Mouse (Mus musculus) hematopoietic stem cell, adult 5-6 weeks (primary cell): ENCODE results near the gene Scaf4. TPM values are rescaled to one million over a fixed set of nuclear protein-coding genes. Genes with fewer than 3 reads are reported as not detected.
"Not testable (repeated sequence)": the region's sequence is repeated elsewhere in the genome, so short reads cannot be mapped to it uniquely, and the experiment has no call there.

ENCODE experiments used
- ATAC-seq, 2 experiments: fragments of 125-278 bp in 1 of 2; replicated peaks in 1 of 2; 2 replicates each; pipeline ENCODE4 v1.8.0; 2016 to 2017; ENCODE audit warnings: inconsistent platforms in 2 of 2, mild to moderate bottlenecking in 2 of 2, moderate number of reproducible peaks in 2 of 2, low read depth in 1 of 2, moderate TSS enrichment in 1 of 2; ENCODE audit not compliant: low FRiP score in 2 of 2, poor library complexity in 2 of 2, severe bottlenecking in 2 of 2, insufficient read depth in 1 of 2, low TSS enrichment in 1 of 2
- total RNA-seq: library from RNA; stranded (forward); fragments of 172-1452, 232-1000 nt; gene quantifications from 2 replicates; pipeline ENCODE4 v1.2.3, GENCODE M21; 2017

Gene Scaf4
- total RNA-seq, 1 experiment from 2014 or later = 14.4 TPM

GRCm38 (mm10) chr16:90217926-90218325 lies 66.4 kb downstream of the Scaf4 start:
- no peak for ATAC-seq

GRCm38 (mm10) chr16:90217356-90217755 lies 66.9 kb downstream of the Scaf4 start:
- no peak for ATAC-seq

GRCm38 (mm10) chr16:90216414-90216813 lies 67.9 kb downstream of the Scaf4 start:
- ATAC-seq = no peak

GRCm38 (mm10) chr16:90215879-90216278 lies 68.4 kb downstream of the Scaf4 start:
- not testable (repeated sequence) for ATAC-seq

DNA sequence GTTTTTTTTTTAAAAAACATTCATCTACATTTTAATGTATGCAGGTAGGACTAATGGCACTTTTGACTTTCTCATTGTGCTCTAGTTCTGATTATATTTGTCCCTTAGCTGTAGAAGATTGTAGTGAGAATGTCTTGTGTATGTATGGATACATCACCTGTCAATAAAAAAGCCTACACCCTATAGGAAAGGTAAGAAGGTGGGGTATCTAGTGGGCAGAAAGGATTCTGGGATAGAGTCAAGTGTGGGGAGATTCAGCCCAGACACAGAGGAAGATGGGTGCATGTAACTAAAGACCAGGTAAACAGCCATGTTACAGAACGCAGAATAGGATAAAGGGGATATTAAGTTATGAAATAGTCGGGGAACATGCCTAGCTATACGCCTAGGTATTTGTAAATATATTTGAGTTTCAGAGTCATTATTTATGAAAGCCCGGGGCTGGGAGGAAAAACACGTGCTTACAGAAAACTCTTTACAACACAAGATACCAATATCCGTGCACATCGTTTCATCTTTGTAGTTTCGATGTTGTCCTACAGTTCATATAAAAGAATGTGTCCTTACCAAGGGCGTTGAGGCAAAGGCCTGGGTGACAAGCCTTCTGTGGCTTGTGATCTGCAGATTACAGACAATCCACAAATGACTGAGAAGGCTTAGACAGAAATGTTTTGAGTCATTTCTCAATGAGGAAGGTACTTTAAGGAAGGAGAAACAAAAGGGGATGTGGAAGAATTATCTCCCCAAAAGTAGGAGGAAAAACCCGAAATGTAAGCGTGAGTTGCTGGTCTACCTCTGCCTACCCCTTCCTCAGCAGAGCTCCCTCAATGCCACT lies 69.4 kb downstream of the Scaf4 start:
- no peak for ATAC-seq

DNA sequence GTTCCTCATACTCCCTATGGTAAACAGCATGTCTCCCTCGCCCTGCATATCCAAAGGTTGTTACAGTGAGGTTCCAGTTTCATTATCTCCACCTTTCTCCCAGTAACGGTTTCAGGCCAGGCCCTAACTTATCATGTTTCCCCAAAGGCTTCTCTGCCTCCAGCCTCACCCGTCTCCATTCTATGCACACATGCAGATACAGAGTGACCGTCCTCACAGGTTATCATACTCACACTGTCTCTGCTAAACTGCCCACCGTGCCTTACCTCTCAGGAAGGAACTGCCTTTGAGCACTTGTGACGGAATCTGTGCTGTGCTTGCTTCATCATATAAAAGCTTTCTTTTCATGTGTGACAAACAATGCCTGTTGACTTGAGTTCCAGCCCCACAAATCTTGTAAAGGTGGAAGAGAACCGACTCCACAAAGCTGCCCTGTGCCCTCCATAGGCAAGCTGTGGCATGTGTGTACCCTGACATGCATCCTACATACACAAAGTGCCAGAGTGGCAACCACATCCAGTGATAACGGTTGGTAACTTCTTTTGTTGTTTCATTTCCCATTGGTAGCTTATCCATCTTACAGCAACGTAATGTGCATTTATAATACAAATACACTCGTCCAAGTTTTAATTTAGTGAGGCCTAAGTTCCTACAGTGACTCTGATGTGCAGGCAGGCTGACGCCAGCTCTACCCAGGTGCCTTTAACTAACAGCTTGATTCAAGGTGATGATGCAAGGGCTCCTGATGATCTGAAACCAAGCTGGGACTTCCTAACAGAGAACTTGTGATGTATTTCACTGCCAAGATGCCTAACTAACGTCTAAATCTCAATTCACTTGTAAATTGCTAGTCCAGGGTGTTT lies 70.6 kb downstream of the Scaf4 start:
- ATAC-seq = no peak

- ATAC-seq = no peak
Measured at GRCm38 (mm10) chr16:90211767-90212166, 72.5 kb downstream of the Scaf4 start.

DNA sequence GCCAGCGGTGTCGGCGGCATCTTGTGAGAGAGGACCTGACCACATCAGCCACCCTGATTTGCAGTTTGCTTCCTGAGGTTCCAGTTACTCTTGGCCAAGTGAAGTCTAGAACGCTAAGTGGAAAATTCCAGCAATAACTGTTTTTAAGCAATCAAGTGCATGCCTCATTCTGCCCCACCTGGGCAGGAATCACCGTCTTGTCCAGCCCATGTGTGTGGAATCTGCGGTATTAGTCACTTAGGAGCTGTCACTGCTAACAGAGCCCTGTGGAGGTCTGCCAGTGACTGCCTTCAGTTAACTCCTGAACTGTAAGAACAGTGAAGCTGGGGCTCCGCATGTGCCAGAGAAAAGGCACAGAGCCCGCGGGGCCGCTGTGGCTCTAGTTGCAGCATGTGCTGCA lies 73.6 kb downstream of the Scaf4 start:
- ATAC-seq = no peak

DNA sequence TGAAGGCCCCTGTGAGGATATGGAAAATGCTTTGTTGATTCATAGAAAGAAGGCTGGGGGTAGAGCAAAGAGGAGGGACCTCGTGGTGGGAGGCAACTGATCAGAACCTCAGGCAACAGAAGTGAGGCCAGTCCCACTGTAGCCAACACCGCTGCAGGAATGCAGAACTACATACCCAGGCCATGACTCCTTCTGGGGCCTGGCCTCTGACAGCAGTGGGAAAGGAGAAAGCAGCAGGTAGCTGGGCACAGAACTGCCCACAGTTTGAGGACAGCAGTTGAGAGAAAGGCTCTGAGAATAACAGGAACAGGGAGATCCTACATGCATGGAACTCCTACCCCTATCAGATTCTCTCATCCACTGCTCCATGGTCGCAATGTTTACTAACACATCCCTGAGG lies 75.3 kb downstream of the Scaf4 start:
- ATAC-seq = no peak

DNA sequence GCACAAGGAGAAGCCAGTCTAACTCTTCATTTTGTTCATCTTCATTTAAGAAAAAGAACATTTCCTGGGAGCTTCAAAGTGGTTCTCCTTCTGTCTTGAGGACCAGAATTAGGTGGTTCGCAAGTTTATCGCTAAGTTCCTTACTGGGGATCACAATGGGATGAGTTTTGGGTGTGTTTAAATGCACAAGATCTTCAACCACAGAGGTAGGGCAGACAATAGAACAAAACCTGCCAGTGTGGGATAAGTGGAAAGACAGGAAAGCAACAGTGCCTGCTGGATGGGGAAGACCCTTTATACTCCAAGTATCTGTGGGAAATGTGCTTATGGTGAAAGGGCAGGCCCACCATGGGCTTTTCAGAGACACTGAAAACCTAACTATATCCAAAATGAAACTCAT lies 79.4 kb downstream of the Scaf4 start:
- ATAC-seq = no peak

DNA sequence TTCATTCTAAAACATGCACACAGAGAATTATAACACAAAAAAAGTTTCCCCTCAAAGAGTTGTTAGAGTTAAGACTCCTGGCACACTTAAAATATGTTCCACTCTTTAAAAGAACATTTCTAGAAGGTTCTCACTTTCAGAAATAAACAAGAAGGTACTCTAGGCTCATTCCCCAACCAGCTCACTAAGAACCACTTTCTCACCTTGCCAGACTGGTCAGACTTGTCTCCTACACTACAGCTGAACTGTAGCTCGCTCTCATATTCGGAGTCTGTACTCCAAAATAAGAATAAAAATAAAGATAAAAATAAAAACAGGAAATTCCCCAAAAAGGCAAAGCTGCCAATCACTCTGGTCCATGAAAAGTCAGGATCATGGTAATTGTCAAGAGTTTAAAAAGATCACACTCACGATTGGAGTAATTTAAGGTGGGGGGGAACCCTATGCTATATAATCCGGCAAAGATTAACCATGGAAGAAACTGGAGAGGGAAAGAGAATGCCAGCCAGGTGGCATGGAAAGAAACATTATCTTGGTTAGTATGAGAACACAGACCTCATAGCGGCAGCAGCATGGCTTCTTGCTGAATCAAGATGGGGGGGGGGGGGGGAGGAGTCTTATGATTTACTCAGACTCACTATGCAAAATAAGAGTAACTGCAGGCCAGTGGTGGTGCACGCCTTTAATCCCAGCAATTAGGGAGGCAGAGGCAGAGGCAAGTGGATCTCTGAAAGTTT lies 80.9 kb downstream of the Scaf4 start:
- no peak for ATAC-seq

GRCm38 (mm10) chr16:90202140-90202539 lies 82.2 kb downstream of the Scaf4 start:
- no peak for ATAC-seq

GRCm38 (mm10) chr16:90199174-90199573 lies 85.1 kb downstream of the Scaf4 start:
- peak; percentile 44 to 47 for ATAC-seq

GRCm38 (mm10) chr16:90198626-90199025 lies 85.7 kb downstream of the Scaf4 start:
- no peak for ATAC-seq

DNA sequence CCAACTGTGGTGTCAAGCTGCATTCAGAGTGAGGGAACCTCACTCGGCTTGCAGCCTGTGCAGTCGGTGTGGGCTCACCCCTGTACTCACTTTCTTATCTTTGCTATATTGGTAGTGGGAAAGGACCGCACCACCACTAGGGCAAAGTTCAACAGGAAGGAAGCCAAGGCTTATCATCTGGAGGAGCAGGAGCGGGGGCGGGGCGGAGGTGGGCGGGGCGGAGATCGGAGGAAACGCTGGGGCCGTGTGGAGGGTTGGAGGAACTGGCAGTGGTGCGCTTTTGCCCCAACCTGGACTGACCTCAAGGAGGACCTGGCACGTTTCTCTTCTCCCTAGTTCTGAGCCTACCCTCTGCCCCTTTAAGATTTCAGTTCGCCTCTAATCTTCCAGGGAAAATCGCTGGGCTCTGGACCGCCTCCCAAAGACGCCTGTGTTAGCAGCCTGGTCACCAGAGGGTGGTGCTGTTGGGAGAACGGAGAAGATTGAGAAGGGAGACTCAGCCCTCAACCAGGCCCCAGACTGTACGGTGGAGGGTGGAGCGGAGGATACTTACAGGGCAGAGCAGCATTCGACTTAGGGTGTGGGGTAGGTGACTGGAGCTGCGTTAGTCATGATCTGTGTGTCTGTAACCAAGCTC lies 86.8 kb downstream of the Scaf4 start:
- peak; percentile 67 to 69 for ATAC-seq

DNA sequence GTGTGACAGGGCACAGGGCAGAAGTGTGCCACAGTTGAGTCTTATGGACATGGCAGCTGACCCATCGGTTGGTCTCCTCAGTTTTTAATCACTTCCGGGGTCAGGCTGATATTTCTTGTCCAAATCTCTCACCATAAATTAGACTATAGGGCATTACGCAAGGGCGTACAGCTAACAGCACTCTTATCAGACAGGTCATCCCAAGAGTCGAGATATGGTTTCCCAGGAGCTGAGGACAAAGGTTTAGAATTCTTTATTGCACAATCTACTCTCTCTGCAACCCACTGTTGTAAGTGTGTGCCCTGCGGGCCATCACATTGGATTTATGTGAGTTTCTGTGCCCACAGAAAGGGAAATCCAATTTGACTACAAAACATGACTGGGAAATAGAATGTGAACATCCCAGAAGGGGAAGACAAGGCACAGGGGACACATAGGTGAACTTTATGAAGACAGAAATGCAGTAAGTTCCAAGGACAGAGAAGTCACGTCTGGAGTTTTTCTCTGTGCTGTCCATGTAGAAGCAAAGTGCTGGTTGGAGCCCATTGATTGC lies 87.5 kb downstream of the Scaf4 start:
- no peak for ATAC-seq

- ATAC-seq = no peak
Measured at GRCm38 (mm10) chr16:90193719-90194118, 90.6 kb downstream of the Scaf4 start.
